Mouse (Mus musculus): ENCODE measurements at regions not wholly inside any gene's neighbourhood (a gene's known extent, or its start where the extent isn't known, plus 50 kb on each side); places are given as distances from the start of the nearest gene placed in this dataset.

- TF ChIP-seq CHD1 (IDR thresholded peaks at IDR 0.05; ENCODE audit: low read depth, low read length) (no peak), HCFC1 (IDR thresholded peaks at IDR 0.05; ENCODE audit: low read depth, low read length) (no peak), JUND (IDR thresholded peaks at IDR 0.05; ENCODE audit: low read depth, low read length) (no peak), CTCF (IDR thresholded peaks at IDR 0.05 in 2 of 3, conservative IDR thresholded peaks at IDR 0.05 in 1 of 3; ENCODE audit: control insufficient read depth in 1 of 3, insufficient read depth in 1 of 3, low read depth in 2 of 3, low read length in 3 of 3, poor library complexity in 1 of 3, severe bottlenecking in 1 of 3) (no peak), GATA1 (IDR thresholded peaks at IDR 0.05; ENCODE audit: low read depth, low read length) (no peak), POLR2AphosphoS5 (IDR thresholded peaks at IDR 0.05; ENCODE audit: borderline replicate concordance, low read depth, low read length) (no peak), EP300 (IDR thresholded peaks at IDR 0.05; ENCODE audit: low read depth in 1 of 2, low read length in 2 of 2) (no peak), POLR2A (IDR thresholded peaks at IDR 0.05; ENCODE audit: control insufficient read depth in 1 of 2, insufficient read depth in 1 of 2, low read depth in 1 of 2, low read length in 2 of 2, poor library complexity in 1 of 2) (no peak), USF1 (IDR thresholded peaks at IDR 0.05; ENCODE audit: low read depth, low read length) (no peak), USF2 (IDR thresholded peaks at IDR 0.05; ENCODE audit: borderline replicate concordance in 1 of 2, insufficient read depth in 1 of 2, low read depth in 1 of 2, low read length in 2 of 2) (no peak), ZMIZ1 (IDR thresholded peaks at IDR 0.05; ENCODE audit: low read depth, low read length) (no peak), TAL1 (IDR thresholded peaks at IDR 0.05; ENCODE audit: low read length) (no peak), SMC3 (IDR thresholded peaks at IDR 0.05; ENCODE audit: low read depth, low read length) (no peak)
Observed at GRCm38 (mm10) chr1:79925776-79926175, 64.8 kb upstream of the Serpine2 start.

Data from MEL (cell line).